In genomic region chrX:112422998-112423397, GRCm38 (mm10) we compare ENCODE assay signal across 14 mouse cellular contexts. TPM values are rescaled to one million over a fixed set of nuclear protein-coding genes. Genes with fewer than 3 reads are reported as not detected.
DNase-seq lines count a peak whose midpoint lies in the region; ATAC-seq and TF ChIP-seq lines count a peak whose summit lies in the region.
"Not testable (repeated sequence)": the region's sequence is repeated elsewhere in the genome, so short reads cannot be mapped to it uniquely, and the experiment has no call there.
"Had no signal": no experiment of that assay in that cellular context is flagged by ENCODE, and none has a peak within 500 bp of the region (broad histone marks: within the 10 kb centered on the region; RNA-seq: fewer than 3 reads in every experiment).

No protein-coding gene starts in this region.

- H3K9me3 ChIP-seq in ES-E14 (ENCODE audit: control insufficient read depth, insufficient read depth, low read depth, low read length); hindbrain, embryonic 11.5 days (ENCODE audit: control insufficient read depth, low read length); liver, embryonic 14.5 days (ENCODE audit: control insufficient read depth, low read length): not testable (repeated sequence)

- 33% methylated on average over 2 of the region's 2 CpGs for WGBS in hindbrain, embryonic 11.5 days
- WGBS in liver, embryonic 14.5 days (ENCODE audit: insufficient replicate concordance) = 33% methylated on average over 2 of the region's 2 CpGs

- H3K9ac ChIP-seq in ES-E14 (ENCODE audit: insufficient read depth, low read depth, low read length, poor library complexity, severe bottlenecking); hindbrain, embryonic 11.5 days (ENCODE audit: low read depth, low read length); liver, embryonic 14.5 days (replicated peaks): not testable (repeated sequence)

- H3K27ac ChIP-seq in ES-E14 (ENCODE audit: insufficient read depth, low read depth, low read length, poor library complexity, severe bottlenecking); hindbrain, embryonic 11.5 days (ENCODE audit: low read depth, low read length); liver, embryonic 14.5 days: not testable (repeated sequence)

- in situ Hi-C loops in ES-E14 (cut with MboI; ENCODE audit: low sequenced_read_pairs in 2 of 2, unreplicated experiment in 2 of 2) = not testable (repeated sequence)

- not testable (repeated sequence) for H3K27me3 ChIP-seq in hindbrain, embryonic 11.5 days (ENCODE audit: control insufficient read depth, insufficient read depth, low read length); liver, embryonic 14.5 days (ENCODE audit: control insufficient read depth, insufficient read depth, low read length)

- not testable (repeated sequence) for TF ChIP-seq EP300 in liver, embryonic 14.5 days (IDR thresholded peaks at IDR 0.05; ENCODE audit: low read depth)

- H3K4me1 ChIP-seq in ES-E14 (ENCODE audit: control insufficient read depth in 2 of 2, insufficient read depth in 2 of 2, low read length in 2 of 2, poor library complexity in 1 of 2); hindbrain, embryonic 11.5 days (replicated peaks; ENCODE audit: control insufficient read depth, insufficient read depth, low read length); liver, embryonic 14.5 days (replicated peaks; ENCODE audit: control insufficient read depth in 2 of 2, insufficient read depth in 2 of 2, low read length in 1 of 2): not testable (repeated sequence)

- peak; percentile 16 for DNase-seq in ES-E14 (ENCODE audit: low read depth, low spot score)
- peak; percentile 10 for DNase-seq in brain, embryonic 18.5 days (ENCODE audit: low read depth, low spot score)
- peak; percentile 0 for DNase-seq in embryo, embryonic 9.5 days (ENCODE audit: extremely low spot score)
- DNase-seq in hindbrain, embryonic 11.5 days (ENCODE audit: low spot score) = peak; percentile 48
- DNase-seq in layer of hippocampus, adult 11-12 months (ENCODE audit: low spot score) = peak; percentile 16
- peak in 2 of 3 experiments; percentile 0 for DNase-seq in liver, embryonic 14.5 days (ENCODE audit: low read depth in 3 of 3, low spot score in 3 of 3)
- DNase-seq in retina, adult 2 months (ENCODE audit: low read depth, low spot score) = peak; percentile 8
- DNase-seq in urinary bladder, postnatal 14 days (ENCODE audit: low spot score) = peak; percentile 4

- not testable (repeated sequence) for H3K4me3 ChIP-seq in ES-E14 (ENCODE audit: insufficient read depth in 1 of 2, low read depth in 1 of 2, low read length in 2 of 2, poor library complexity in 1 of 2, severe bottlenecking in 1 of 2); hindbrain, embryonic 11.5 days (ENCODE audit: low read depth, low read length); liver, embryonic 14.5 days (ENCODE audit: insufficient read depth in 1 of 2, low read depth in 2 of 2, low read length in 2 of 2)

- peak; percentile 20; the same call in 1 of the 2 replicates for TF ChIP-seq CTCF in liver, embryonic 14.5 days (IDR thresholded peaks at IDR 0.05; ENCODE audit: low read depth)

- not testable (repeated sequence) for H3K4me2 ChIP-seq in hindbrain, embryonic 11.5 days (replicated peaks; ENCODE audit: low read depth, low read length); liver, embryonic 14.5 days (ENCODE audit: low read depth)

- not testable (repeated sequence) for ATAC-seq in hindbrain, embryonic 11.5 days (ENCODE audit: low FRiP score); liver, embryonic 14.5 days (ENCODE audit: insufficient read depth)

- H3K36me3 ChIP-seq in ES-E14 (ENCODE audit: control insufficient read depth, insufficient read depth, low read length, poor library complexity, severe bottlenecking); hindbrain, embryonic 11.5 days (ENCODE audit: control insufficient read depth, insufficient read depth, low read length); liver, embryonic 14.5 days (replicated peaks; ENCODE audit: control insufficient read depth, insufficient read depth, low read depth): not testable (repeated sequence)

TF ChIP-seq in ES-E14, 5 proteins besides CTCF, POLR2A, EP300 and RAD21:
- TF ChIP-seq ZNF384 (IDR thresholded peaks at IDR 0.05; ENCODE audit: low read depth, low read length) = peak; percentile 44; the same call in 1 of the 2 replicates

RNA-seq across cellular contexts. Expression of gene Satl1, which starts 16.4 kb away (rescaled TPM):
- total RNA-seq in ES-E14 (2012; rRNA removed) = not detected in 2 replicates
- not detected in 2 replicates for polyA plus RNA-seq in hindbrain, embryonic 11.5 days (2014; fragmentation: Nextera tagmentation; extraction: Ambion mirVana)
- polyA plus RNA-seq in liver, embryonic 14.5 days (2012; rRNA removed) = not detected in 2 replicates
- not detected in 2 replicates for polyA plus RNA-seq in liver, embryonic 14.5 days (2014; fragmentation: Nextera tagmentation; extraction: Ambion mirVana)
- total RNA-seq: hematopoietic stem cell, adult 5-6 weeks had no signal
- polyA plus RNA-seq: embryonic facial prominence, embryonic 12.5 days; forebrain, embryonic 16.5 days; kidney, embryonic 16.5 days; limb, embryonic 12.5 days; stomach, embryonic 14.5 days had no signal
